Mouse (Mus musculus): ENCODE measurements at regions not wholly inside any gene's neighbourhood (a gene's known extent, or its start where the extent isn't known, plus 50 kb on each side); places are given as distances from the start of the nearest gene placed in this dataset.
A peak's percentile ranks its signal among the peaks of the same experiment; 100 is the strongest.

- Histone ChIP-seq H3K27me3 (ENCODE audit: insufficient read depth, low read length) (no peaks in the 10 kb centered on the region), H3K4me1 (ENCODE audit: insufficient read depth, low read length) (no peaks in the 10 kb centered on the region), H3K36me3 (ENCODE audit: insufficient read depth, low read length) (no peaks in the 10 kb centered on the region), H3K9me3 (ENCODE audit: low read length) (no peaks in the 10 kb centered on the region), H3K9ac (replicated peaks; ENCODE audit: low read length) (no peak overlapping the region), H3K4me2 (ENCODE audit: low read depth, low read length) (no peak overlapping the region), H3K27ac (no peak overlapping the region), H3K4me3 (ENCODE audit: low read length) (no peak overlapping the region)
- no peak for TF ChIP-seq CTCF (IDR thresholded peaks at IDR 0.05; ENCODE audit: low read depth)
- no peak for DNase-seq (ENCODE audit: low spot score)
- 82% methylated on average over 1 of the region's 1 CpGs for WGBS
- no peak for ATAC-seq
These were observed 67.3 kb upstream of the Gpr139 start for GRCm38 (mm10) chr7:119251679-119252078.

GRCm38 (mm10) chr7:119250381-119250780 is 66.0 kb upstream of the Gpr139 start:
- no peak for ATAC-seq
- 89% methylated on average over 3 of the region's 3 CpGs for WGBS
- no peaks in the 10 kb centered on the region for H3K9me3 ChIP-seq (ENCODE audit: low read length)
- no peak for TF ChIP-seq CTCF (IDR thresholded peaks at IDR 0.05; ENCODE audit: low read depth)
- no peak overlapping the region for H3K9ac ChIP-seq (replicated peaks; ENCODE audit: low read length)
- H3K36me3 ChIP-seq (ENCODE audit: insufficient read depth, low read length): no peaks in the 10 kb centered on the region
- no peak overlapping the region for H3K4me2 ChIP-seq (ENCODE audit: low read depth, low read length)
- DNase-seq (ENCODE audit: low spot score): no peak
- H3K27me3 ChIP-seq (ENCODE audit: insufficient read depth, low read length): no peaks in the 10 kb centered on the region
- H3K27ac ChIP-seq: no peak overlapping the region
- H3K4me1 ChIP-seq (ENCODE audit: insufficient read depth, low read length): no peaks in the 10 kb centered on the region
- H3K4me3 ChIP-seq (ENCODE audit: low read length): no peak overlapping the region

GRCm38 (mm10) chr7:119244785-119245184 is 60.4 kb upstream of the Gpr139 start:
- no peaks in the 10 kb centered on the region for H3K36me3 ChIP-seq (ENCODE audit: insufficient read depth, low read length)
- no peak overlapping the region for H3K9ac ChIP-seq (replicated peaks; ENCODE audit: low read length)
- no peaks in the 10 kb centered on the region for H3K4me1 ChIP-seq (ENCODE audit: insufficient read depth, low read length)
- no peaks in the 10 kb centered on the region for H3K9me3 ChIP-seq (ENCODE audit: low read length)
- H3K4me2 ChIP-seq (ENCODE audit: low read depth, low read length): no peak overlapping the region
- no peaks in the 10 kb centered on the region for H3K27me3 ChIP-seq (ENCODE audit: insufficient read depth, low read length)
- DNase-seq (ENCODE audit: low spot score) (peak; percentile 12), ATAC-seq (no peak)
- 46% methylated on average over 5 of the region's 5 CpGs for WGBS
- H3K27ac ChIP-seq: no peak overlapping the region
- no peak for TF ChIP-seq CTCF (IDR thresholded peaks at IDR 0.05; ENCODE audit: low read depth)
- H3K4me3 ChIP-seq (ENCODE audit: low read length): no peak overlapping the region

- no peaks in the 10 kb centered on the region for H3K27me3 ChIP-seq (ENCODE audit: insufficient read depth, low read length)
- H3K27ac ChIP-seq: no peak overlapping the region
- no peak overlapping the region for H3K4me3 ChIP-seq (ENCODE audit: low read length)
- H3K4me2 ChIP-seq (ENCODE audit: low read depth, low read length): no peak overlapping the region
- ATAC-seq (peak; percentile 56; the same call in 1 of the 2 replicates), DNase-seq (ENCODE audit: low spot score) (peak; percentile 57)
- 47% methylated on average over 6 of the region's 6 CpGs for WGBS
- H3K4me1 ChIP-seq (ENCODE audit: insufficient read depth, low read length): no peaks in the 10 kb centered on the region
- no peaks in the 10 kb centered on the region for H3K36me3 ChIP-seq (ENCODE audit: insufficient read depth, low read length)
- H3K9me3 ChIP-seq (ENCODE audit: low read length): no peaks in the 10 kb centered on the region
- no peak for TF ChIP-seq CTCF (IDR thresholded peaks at IDR 0.05; ENCODE audit: low read depth)
- no peak overlapping the region for H3K9ac ChIP-seq (replicated peaks; ENCODE audit: low read length)
These were observed 51.9 kb upstream of the Gpr139 start for GRCm38 (mm10) chr7:119236343-119236742.
